Comparison of ENCODE assay signal across 12 mouse cellular contexts in genomic region chr10:107227901-107228300, GRCm38 (mm10).
"Had no signal": no experiment of that assay in that cellular context is flagged by ENCODE, and none has a peak within 500 bp of the region (broad histone marks: within the 10 kb centered on the region; RNA-seq: fewer than 3 reads in every experiment).

No protein-coding gene starts in this region.

- DNase-seq: left cerebral cortex, postnatal 4 days; liver; liver, embryonic 13.5 days; liver, postnatal 0 days; lung, adult 18-20 months; lung, adult 2 months; lung, embryonic 14.5 days; lung, postnatal 10 days; lung, postnatal 14 days; lung, postnatal 36 days; lung, postnatal 4 days; midbrain, embryonic 14.5 days had no signal
